Mouse (Mus musculus): Measurements from ENCODE around the gene Mfn2. TPM values are rescaled to one million over a fixed set of nuclear protein-coding genes. Genes with fewer than 3 reads are reported as not detected.

The Mfn2 gene
- polyA plus RNA-seq, 1 experiment: 46.7 TPM

DNA sequence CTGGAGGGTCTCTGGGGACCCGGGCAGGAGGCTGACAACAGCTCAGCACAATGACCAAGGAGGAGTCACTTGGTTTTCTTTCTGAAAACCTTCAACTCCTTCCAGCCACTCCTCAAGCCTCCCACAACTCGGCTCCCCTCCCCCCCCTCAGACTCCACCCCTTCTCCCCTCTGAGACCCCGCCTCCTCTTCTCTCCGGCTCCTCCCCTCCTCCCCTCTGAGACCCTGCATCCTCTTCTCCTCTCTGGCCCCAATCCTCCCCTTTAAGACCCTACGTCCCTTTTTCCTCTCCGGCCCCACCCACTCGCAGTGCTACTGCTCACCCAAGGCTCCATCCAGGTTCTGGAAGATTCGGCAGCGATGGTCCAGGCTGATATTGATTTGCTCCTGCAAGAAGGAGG lies 23.6 kb upstream of the Mfn2 start:
- TF ChIP-seq MYOD1 (IDR thresholded peaks at IDR 0.05; ENCODE audit: control insufficient read depth, insufficient read length, low read depth): no peak
- TF ChIP-seq FOSL1 (IDR thresholded peaks at IDR 0.05; ENCODE audit: insufficient read depth, low read length, poor library complexity, severe bottlenecking): no peak
- TF ChIP-seq USF1 (IDR thresholded peaks at IDR 0.05; ENCODE audit: low read depth): no peak
- TF ChIP-seq CEBPB (IDR thresholded peaks at IDR 0.05; ENCODE audit: low read depth): no peak
- no peak for TF ChIP-seq MYOG (IDR thresholded peaks at IDR 0.05; ENCODE audit: control insufficient read depth, extremely low read depth, insufficient read length)
- TF ChIP-seq CTCF (IDR thresholded peaks at IDR 0.05; ENCODE audit: control insufficient read depth, insufficient read depth, insufficient read length): no peak
- no peak for TF ChIP-seq MAX (IDR thresholded peaks at IDR 0.05)
- Histone ChIP-seq H3K36me3 (ENCODE audit: control insufficient read depth, insufficient read depth) (peaks cover 11% of the 10 kb centered on the region), H3ac (ENCODE audit: control insufficient read depth, insufficient read length, low read depth) (no peak overlapping the region), H3K27me3 (ENCODE audit: control insufficient read depth, insufficient read depth, insufficient read length) (no peaks in the 10 kb centered on the region), H3K79me2 (ENCODE audit: control insufficient read depth, insufficient read depth) (no peaks in the 10 kb centered on the region), H3K4me3 (ENCODE audit: insufficient read depth, poor library complexity, severe bottlenecking) (no peak overlapping the region), H3K79me3 (ENCODE audit: low read depth) (no peaks in the 10 kb centered on the region)

DNA sequence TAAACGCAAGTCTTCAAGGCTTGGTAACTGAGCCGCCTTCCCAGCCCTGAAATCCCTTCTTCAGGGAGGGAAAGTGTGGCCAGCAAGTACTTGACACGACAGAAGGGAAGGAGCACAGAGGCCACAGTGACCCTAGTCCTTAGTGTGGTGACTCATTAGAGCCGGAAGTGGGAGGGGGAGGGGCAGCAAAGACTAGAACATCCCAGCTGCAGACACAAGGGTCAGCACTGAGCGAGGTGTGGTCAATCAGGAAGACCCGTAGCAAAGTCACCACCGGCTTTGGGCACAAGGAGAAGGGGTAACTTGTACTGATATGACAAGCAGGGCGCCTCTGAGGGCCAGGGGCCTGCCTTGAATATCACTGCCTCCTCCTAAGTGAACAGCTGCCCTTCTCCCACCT lies 23.2 kb upstream of the Mfn2 start:
- Histone ChIP-seq H3K79me3 (ENCODE audit: low read depth) (no peaks in the 10 kb centered on the region), H3K79me2 (ENCODE audit: control insufficient read depth, insufficient read depth) (no peaks in the 10 kb centered on the region), H3K36me3 (ENCODE audit: control insufficient read depth, insufficient read depth) (peaks cover 11% of the 10 kb centered on the region), H3ac (ENCODE audit: control insufficient read depth, insufficient read length, low read depth) (no peak overlapping the region), H3K4me3 (ENCODE audit: insufficient read depth, poor library complexity, severe bottlenecking) (no peak overlapping the region), H3K27me3 (ENCODE audit: control insufficient read depth, insufficient read depth, insufficient read length) (no peaks in the 10 kb centered on the region)
- no peak for TF ChIP-seq CEBPB (IDR thresholded peaks at IDR 0.05; ENCODE audit: low read depth)
- TF ChIP-seq FOSL1 (IDR thresholded peaks at IDR 0.05; ENCODE audit: insufficient read depth, low read length, poor library complexity, severe bottlenecking): no peak
- TF ChIP-seq MYOG (IDR thresholded peaks at IDR 0.05; ENCODE audit: control insufficient read depth, extremely low read depth, insufficient read length): no peak
- no peak for TF ChIP-seq MAX (IDR thresholded peaks at IDR 0.05)
- TF ChIP-seq USF1 (IDR thresholded peaks at IDR 0.05; ENCODE audit: low read depth): no peak
- TF ChIP-seq MYOD1 (IDR thresholded peaks at IDR 0.05; ENCODE audit: control insufficient read depth, insufficient read length, low read depth): no peak
- TF ChIP-seq CTCF (IDR thresholded peaks at IDR 0.05; ENCODE audit: control insufficient read depth, insufficient read depth, insufficient read length): no peak

DNA sequence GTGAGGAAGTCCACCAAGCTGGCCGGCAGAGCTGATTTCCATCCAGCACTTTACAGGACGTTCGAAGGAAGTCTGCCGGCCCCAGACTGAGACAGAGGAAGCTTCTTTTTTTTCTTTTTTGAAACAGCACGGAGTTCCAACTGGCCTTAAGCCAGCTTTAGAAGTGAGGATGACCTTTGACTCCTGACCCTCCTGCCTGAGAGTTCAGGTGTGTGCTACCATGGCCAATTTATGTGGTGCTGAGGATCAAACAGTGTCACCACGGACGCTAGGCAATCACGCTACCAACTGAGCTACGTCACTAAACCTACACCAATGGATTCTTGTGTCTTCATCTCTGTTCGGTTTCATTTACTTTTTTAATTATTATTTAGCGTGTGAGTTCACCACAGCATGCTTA lies 17.8 kb upstream of the Mfn2 start:
- no peak for TF ChIP-seq CTCF (IDR thresholded peaks at IDR 0.05; ENCODE audit: control insufficient read depth, insufficient read depth, insufficient read length)
- TF ChIP-seq MYOG (IDR thresholded peaks at IDR 0.05; ENCODE audit: control insufficient read depth, extremely low read depth, insufficient read length): no peak
- TF ChIP-seq MYOD1 (IDR thresholded peaks at IDR 0.05; ENCODE audit: control insufficient read depth, insufficient read length, low read depth): no peak
- no peak for TF ChIP-seq USF1 (IDR thresholded peaks at IDR 0.05; ENCODE audit: low read depth)
- no peak for TF ChIP-seq CEBPB (IDR thresholded peaks at IDR 0.05; ENCODE audit: low read depth)
- no peak for TF ChIP-seq FOSL1 (IDR thresholded peaks at IDR 0.05; ENCODE audit: insufficient read depth, low read length, poor library complexity, severe bottlenecking)
- no peak for TF ChIP-seq MAX (IDR thresholded peaks at IDR 0.05)
- H3K79me3 ChIP-seq (ENCODE audit: low read depth): no peaks in the 10 kb centered on the region
- H3ac ChIP-seq (ENCODE audit: control insufficient read depth, insufficient read length, low read depth): no peak overlapping the region
- H3K4me3 ChIP-seq (ENCODE audit: insufficient read depth, poor library complexity, severe bottlenecking): no peak overlapping the region
- H3K36me3 ChIP-seq (ENCODE audit: control insufficient read depth, insufficient read depth): peaks cover 15% of the 10 kb centered on the region
- no peaks in the 10 kb centered on the region for H3K79me2 ChIP-seq (ENCODE audit: control insufficient read depth, insufficient read depth)
- H3K27me3 ChIP-seq (ENCODE audit: control insufficient read depth, insufficient read depth, insufficient read length): no peaks in the 10 kb centered on the region

DNA sequence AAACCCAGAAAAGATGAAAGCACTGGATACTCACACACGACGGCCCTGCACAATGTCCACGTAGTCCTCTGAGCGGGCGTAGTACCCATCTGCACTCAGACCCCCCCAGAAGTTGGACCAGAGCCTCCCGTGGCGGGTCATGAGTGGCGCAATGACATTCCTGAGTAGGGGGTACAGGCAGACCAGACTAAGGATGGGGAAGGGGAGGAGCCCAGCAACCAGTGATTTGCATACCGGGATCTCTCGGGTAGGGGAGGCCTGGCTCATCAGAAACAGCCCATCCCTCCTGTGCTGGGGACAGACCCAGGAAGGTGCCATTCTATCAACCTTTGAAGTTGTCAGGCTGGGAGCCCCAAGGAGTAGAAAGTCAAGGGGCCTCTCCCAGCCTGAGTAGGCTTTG lies 16.5 kb upstream of the Mfn2 start:
- Histone ChIP-seq H3K36me3 (ENCODE audit: control insufficient read depth, insufficient read depth) (peaks cover 17% of the 10 kb centered on the region), H3K79me2 (ENCODE audit: control insufficient read depth, insufficient read depth) (no peaks in the 10 kb centered on the region), H3ac (ENCODE audit: control insufficient read depth, insufficient read length, low read depth) (no peak overlapping the region), H3K79me3 (ENCODE audit: low read depth) (no peaks in the 10 kb centered on the region), H3K4me3 (ENCODE audit: insufficient read depth, poor library complexity, severe bottlenecking) (no peak overlapping the region), H3K27me3 (ENCODE audit: control insufficient read depth, insufficient read depth, insufficient read length) (no peaks in the 10 kb centered on the region)
- TF ChIP-seq FOSL1 (IDR thresholded peaks at IDR 0.05; ENCODE audit: insufficient read depth, low read length, poor library complexity, severe bottlenecking) (no peak), MYOG (IDR thresholded peaks at IDR 0.05; ENCODE audit: control insufficient read depth, extremely low read depth, insufficient read length) (no peak), CEBPB (IDR thresholded peaks at IDR 0.05; ENCODE audit: low read depth) (no peak)

DNA sequence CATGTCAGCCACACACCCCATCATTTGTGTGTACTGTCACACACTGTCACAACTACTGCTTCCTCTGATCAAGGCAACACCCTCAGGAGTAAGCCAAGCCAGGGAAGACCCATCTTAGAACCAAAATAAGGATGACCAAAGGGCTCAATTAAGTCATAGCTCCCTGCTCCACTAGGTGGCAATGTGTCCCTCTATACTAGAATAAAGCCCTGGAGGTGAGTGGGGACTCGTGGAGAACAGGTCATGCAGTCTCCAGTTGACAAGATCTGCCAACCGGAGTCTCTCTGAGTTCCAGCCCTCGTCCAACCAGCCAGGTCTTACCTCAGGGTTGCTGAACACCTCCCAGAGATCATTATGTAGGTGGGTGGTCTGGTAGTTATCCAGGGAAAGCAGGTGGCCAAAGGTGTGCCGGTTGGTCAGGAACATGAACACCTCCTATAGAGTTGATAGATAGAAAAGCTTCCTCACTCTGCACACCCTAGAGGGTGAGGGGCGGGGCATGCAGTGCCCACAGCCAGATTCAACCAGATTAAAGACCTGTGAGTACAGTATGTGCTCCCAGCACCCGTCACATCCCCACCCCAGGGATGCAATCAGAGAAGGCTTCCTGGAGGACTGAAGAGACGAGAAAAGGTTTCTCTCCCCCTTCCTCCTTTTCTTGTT lies 14.1 kb upstream of the Mfn2 start:
- Histone ChIP-seq H3K4me3 (ENCODE audit: insufficient read depth, poor library complexity, severe bottlenecking) (no peak overlapping the region), H3K27me3 (ENCODE audit: control insufficient read depth, insufficient read depth, insufficient read length) (no peaks in the 10 kb centered on the region), H3K79me3 (ENCODE audit: low read depth) (no peaks in the 10 kb centered on the region), H3ac (ENCODE audit: control insufficient read depth, insufficient read length, low read depth) (no peak overlapping the region), H3K36me3 (ENCODE audit: control insufficient read depth, insufficient read depth) (peaks cover 13% of the 10 kb centered on the region), H3K79me2 (ENCODE audit: control insufficient read depth, insufficient read depth) (no peaks in the 10 kb centered on the region)
- TF ChIP-seq CTCF (IDR thresholded peaks at IDR 0.05; ENCODE audit: control insufficient read depth, insufficient read depth, insufficient read length): no peak
- TF ChIP-seq MYOG (IDR thresholded peaks at IDR 0.05; ENCODE audit: control insufficient read depth, extremely low read depth, insufficient read length): no peak
- no peak for TF ChIP-seq CEBPB (IDR thresholded peaks at IDR 0.05; ENCODE audit: low read depth)
- no peak for TF ChIP-seq FOSL1 (IDR thresholded peaks at IDR 0.05; ENCODE audit: insufficient read depth, low read length, poor library complexity, severe bottlenecking)
- TF ChIP-seq MYOD1 (IDR thresholded peaks at IDR 0.05; ENCODE audit: control insufficient read depth, insufficient read length, low read depth): no peak
- no peak for TF ChIP-seq USF1 (IDR thresholded peaks at IDR 0.05; ENCODE audit: low read depth)
- no peak for TF ChIP-seq MAX (IDR thresholded peaks at IDR 0.05)

DNA sequence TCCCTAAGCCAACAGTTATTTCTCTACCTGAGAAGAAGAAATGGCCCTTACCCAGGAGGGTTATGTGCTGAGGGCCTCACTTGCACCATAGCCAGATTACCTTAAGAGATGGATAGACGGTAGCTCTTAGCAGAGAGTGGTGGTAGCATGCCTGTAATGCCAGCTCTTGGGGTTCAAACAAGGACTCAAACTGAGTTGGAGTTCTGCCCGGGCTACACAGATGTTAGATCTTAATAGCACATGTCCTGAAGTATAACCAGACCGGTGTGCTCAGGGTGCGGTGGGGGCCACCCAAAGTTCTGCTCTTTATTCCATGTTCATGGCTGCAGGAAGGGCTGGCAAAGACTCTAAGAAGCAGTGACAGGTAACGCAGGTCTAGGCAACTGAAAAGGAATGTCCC lies 5.0 kb upstream of the Mfn2 start:
- no peak overlapping the region for H3ac ChIP-seq (ENCODE audit: control insufficient read depth, insufficient read length, low read depth)
- H3K79me2 ChIP-seq (ENCODE audit: control insufficient read depth, insufficient read depth): peaks cover 1% of the 10 kb centered on the region
- peaks cover 25% of the 10 kb centered on the region for H3K36me3 ChIP-seq (ENCODE audit: control insufficient read depth, insufficient read depth)
- no peaks in the 10 kb centered on the region for H3K79me3 ChIP-seq (ENCODE audit: low read depth)
- H3K4me3 ChIP-seq (ENCODE audit: insufficient read depth, poor library complexity, severe bottlenecking): no peak overlapping the region
- no peaks in the 10 kb centered on the region for H3K27me3 ChIP-seq (ENCODE audit: control insufficient read depth, insufficient read depth, insufficient read length)
- no peak for TF ChIP-seq CTCF (IDR thresholded peaks at IDR 0.05; ENCODE audit: control insufficient read depth, insufficient read depth, insufficient read length)

Measured in C2C12 (cell line).